Mouse (Mus musculus) lung, adult 2 months (tissue): ENCODE results near the gene Trim10.

ENCODE experiments used
- CTCF ChIP-seq: fragments of 200-500 bp; IDR thresholded peaks from 2 replicates; pipeline ENCODE4 v1.5.1; 2011; ENCODE audit warnings: mild to moderate bottlenecking, low read length, control low read depth; ENCODE audit not compliant: insufficient read depth
- POLR2A ChIP-seq: fragments of 200-500 bp; IDR thresholded peaks from 2 replicates; pipeline ENCODE4 v1.6.1; 2011; ENCODE audit warnings: low read depth, mild to moderate bottlenecking, control low read depth, low read length, borderline replicate concordance; ENCODE audit errors: extremely low read depth

DNA sequence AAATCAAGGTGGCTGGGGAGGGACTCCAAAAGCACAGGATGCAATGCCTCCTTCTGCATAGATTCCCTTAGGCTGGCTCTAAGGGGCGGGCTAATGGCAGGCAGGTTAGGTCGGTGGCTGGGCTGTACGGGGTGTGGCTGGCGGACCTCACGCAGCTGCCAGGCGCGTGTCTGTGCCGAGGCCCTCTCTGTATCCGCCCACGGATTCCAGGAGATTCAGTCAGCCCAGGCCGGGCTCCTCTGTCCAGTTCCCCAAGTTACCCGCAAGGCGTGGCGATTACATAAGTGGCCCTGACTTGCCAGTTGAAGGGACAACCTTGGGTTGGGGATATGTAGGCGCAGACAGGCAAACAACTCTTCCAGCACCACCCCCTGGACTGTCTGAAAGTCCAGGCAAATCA lies 50.9 kb downstream of the Trim10 start:
- TF ChIP-seq POLR2A (no peak), CTCF (no peak)
